Mouse (Mus musculus): ENCODE measurements at regions not wholly inside any gene's neighbourhood (a gene's known extent, or its start where the extent isn't known, plus 50 kb on each side); places are given as distances from the start of the nearest gene placed in this dataset.

DNA sequence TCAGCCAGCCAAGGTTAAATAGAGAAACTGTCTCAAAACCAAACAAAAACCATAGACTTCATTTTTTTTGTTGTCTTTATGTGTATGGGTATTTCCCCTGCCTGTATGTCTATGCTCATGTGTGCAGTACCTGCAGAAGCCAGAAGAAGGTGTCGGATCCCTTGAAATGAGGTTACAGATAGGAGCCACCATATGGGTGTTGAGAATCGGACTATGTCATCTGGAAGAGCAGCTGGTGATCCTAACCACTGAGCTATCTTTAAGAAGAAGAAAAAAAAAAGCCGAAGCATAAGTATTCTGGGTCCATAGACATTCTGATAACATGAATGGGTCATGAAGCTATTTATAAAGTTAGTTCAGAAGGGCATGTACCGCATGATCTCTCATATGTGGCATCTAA lies 107.2 kb upstream of the Tmem164 start:
- Histone ChIP-seq H3K27me3 (ENCODE audit: control insufficient read depth, insufficient read depth, low read length) (no peaks in the 10 kb centered on the region), H3K4me3 (ENCODE audit: control insufficient read depth in 1 of 2, insufficient read depth in 1 of 2, low read depth in 1 of 2, low read length in 2 of 2) (no peak overlapping the region), H3K4me1 (ENCODE audit: control insufficient read depth in 2 of 2, insufficient read depth in 2 of 2, low read length in 2 of 2) (peaks cover 0 to 4% of the 10 kb centered on the region in 2 experiments; a peak in 1 of 4 replicates), H3K27ac (replicated peaks in 1 of 2; ENCODE audit: control insufficient read depth in 1 of 2, insufficient read depth in 1 of 2, low read depth in 2 of 2, low read length in 2 of 2) (no peak overlapping the region), H3K36me3 (ENCODE audit: control insufficient read depth, insufficient read depth, low read length) (no peaks in the 10 kb centered on the region), H3K9ac (ENCODE audit: low read length) (no peak overlapping the region), H3K9me3 (ENCODE audit: control insufficient read depth, low read length) (no peaks in the 10 kb centered on the region), H3K4me2 (ENCODE audit: low read length) (no peak overlapping the region)
- ATAC-seq (ENCODE audit: insufficient number of reproducible peaks, insufficient read depth, low FRiP score, low read depth) = no peak
- 80% methylated on average over 4 of the region's 4 CpGs for WGBS

GRCm38 (mm10) chrX:142574945-142575710 lies 106.1 kb upstream of the Tmem164 start:
- no peaks in the 10 kb centered on the region for H3K36me3 ChIP-seq (ENCODE audit: control insufficient read depth, insufficient read depth, low read length)
- H3K9ac ChIP-seq (ENCODE audit: low read length) = no peak overlapping the region
- no peaks in the 10 kb centered on the region for H3K27me3 ChIP-seq (ENCODE audit: control insufficient read depth, insufficient read depth, low read length)
- ATAC-seq (ENCODE audit: insufficient number of reproducible peaks, insufficient read depth, low FRiP score, low read depth) = no peak
- peak overlapping the region in 1 of 2 experiments; percentile 47; a peak in 2 of 4 replicates for H3K27ac ChIP-seq (replicated peaks in 1 of 2; ENCODE audit: control insufficient read depth in 1 of 2, insufficient read depth in 1 of 2, low read depth in 2 of 2, low read length in 2 of 2)
- H3K4me1 ChIP-seq (ENCODE audit: control insufficient read depth in 2 of 2, insufficient read depth in 2 of 2, low read length in 2 of 2) = peaks cover 0 to 4% of the 10 kb centered on the region in 2 experiments; a peak in 1 of 4 replicates
- no peak overlapping the region for H3K4me2 ChIP-seq (ENCODE audit: low read length)
- 44% methylated on average over 10 of the region's 10 CpGs for WGBS
- no peaks in the 10 kb centered on the region for H3K9me3 ChIP-seq (ENCODE audit: control insufficient read depth, low read length)
- no peak overlapping the region for H3K4me3 ChIP-seq (ENCODE audit: control insufficient read depth in 1 of 2, insufficient read depth in 1 of 2, low read depth in 1 of 2, low read length in 2 of 2)

- 52% methylated on average over 3 of the region's 3 CpGs for WGBS
- peaks cover 0 to 4% of the 10 kb centered on the region in 2 experiments; a peak in 1 of 4 replicates for H3K4me1 ChIP-seq (ENCODE audit: control insufficient read depth in 2 of 2, insufficient read depth in 2 of 2, low read length in 2 of 2)
- no peaks in the 10 kb centered on the region for H3K36me3 ChIP-seq (ENCODE audit: control insufficient read depth, insufficient read depth, low read length)
- no peak overlapping the region for H3K4me3 ChIP-seq (ENCODE audit: control insufficient read depth in 1 of 2, insufficient read depth in 1 of 2, low read depth in 1 of 2, low read length in 2 of 2)
- ATAC-seq (ENCODE audit: insufficient number of reproducible peaks, insufficient read depth, low FRiP score, low read depth) = no peak
- H3K27ac ChIP-seq (replicated peaks in 1 of 2; ENCODE audit: control insufficient read depth in 1 of 2, insufficient read depth in 1 of 2, low read depth in 2 of 2, low read length in 2 of 2) = peak overlapping the region; percentile 4 to 37; a peak in 2 of 4 replicates
- H3K9me3 ChIP-seq (ENCODE audit: control insufficient read depth, low read length) = no peaks in the 10 kb centered on the region
- no peak overlapping the region for H3K4me2 ChIP-seq (ENCODE audit: low read length)
- H3K9ac ChIP-seq (ENCODE audit: low read length) = no peak overlapping the region
- H3K27me3 ChIP-seq (ENCODE audit: control insufficient read depth, insufficient read depth, low read length) = no peaks in the 10 kb centered on the region
Measured at GRCm38 (mm10) chrX:142576127-142576526, 105.1 kb upstream of the Tmem164 start.

DNA sequence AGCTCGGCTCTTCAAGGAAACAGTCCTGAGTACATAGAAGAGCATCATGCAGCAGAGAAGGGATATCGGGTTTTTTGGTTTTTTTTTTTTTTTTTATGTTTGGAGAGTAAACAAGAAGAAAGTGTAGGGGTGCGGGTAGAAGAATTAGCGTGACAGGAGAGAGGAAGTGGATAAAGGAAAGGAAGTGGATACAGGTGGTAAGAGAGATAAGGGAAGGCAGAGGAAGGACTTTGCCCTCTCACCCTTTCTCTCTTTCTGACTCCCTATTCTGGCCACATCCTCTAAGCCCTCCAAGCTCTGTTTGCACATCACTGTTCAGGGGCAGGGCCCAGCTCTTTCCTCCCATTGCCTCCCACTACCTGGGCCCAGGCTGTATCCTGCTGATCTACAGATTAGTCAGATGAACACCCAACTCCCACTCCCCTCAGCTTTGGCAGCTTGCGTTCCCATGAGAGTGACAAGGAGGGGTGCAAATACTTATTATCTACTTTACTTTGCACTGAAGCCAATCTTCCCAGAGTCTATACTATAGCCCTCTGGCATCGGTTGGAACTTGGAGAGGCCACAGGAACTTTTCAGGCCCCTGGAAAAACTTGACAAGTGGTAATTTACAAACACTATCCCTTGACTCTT lies 103.6 kb upstream of the Tmem164 start:
- Histone ChIP-seq H3K36me3 (ENCODE audit: control insufficient read depth, insufficient read depth, low read length) (no peaks in the 10 kb centered on the region), H3K4me3 (ENCODE audit: control insufficient read depth in 1 of 2, insufficient read depth in 1 of 2, low read depth in 1 of 2, low read length in 2 of 2) (no peak overlapping the region), H3K9me3 (ENCODE audit: control insufficient read depth, low read length) (no peaks in the 10 kb centered on the region), H3K27me3 (ENCODE audit: control insufficient read depth, insufficient read depth, low read length) (no peaks in the 10 kb centered on the region), H3K4me1 (ENCODE audit: control insufficient read depth in 2 of 2, insufficient read depth in 2 of 2, low read length in 2 of 2) (peaks cover 0 to 4% of the 10 kb centered on the region in 2 experiments; a peak in 1 of 4 replicates), H3K4me2 (ENCODE audit: low read length) (no peak overlapping the region), H3K9ac (ENCODE audit: low read length) (no peak overlapping the region), H3K27ac (replicated peaks in 1 of 2; ENCODE audit: control insufficient read depth in 1 of 2, insufficient read depth in 1 of 2, low read depth in 2 of 2, low read length in 2 of 2) (peak overlapping the region in 1 of 2 experiments; percentile 37; a peak in 1 of 4 replicates)
- ATAC-seq (ENCODE audit: insufficient number of reproducible peaks, insufficient read depth, low FRiP score, low read depth) = peak; percentile 61; the same call in 1 of the 2 replicates
- 58% methylated on average over 6 of the region's 6 CpGs for WGBS

DNA sequence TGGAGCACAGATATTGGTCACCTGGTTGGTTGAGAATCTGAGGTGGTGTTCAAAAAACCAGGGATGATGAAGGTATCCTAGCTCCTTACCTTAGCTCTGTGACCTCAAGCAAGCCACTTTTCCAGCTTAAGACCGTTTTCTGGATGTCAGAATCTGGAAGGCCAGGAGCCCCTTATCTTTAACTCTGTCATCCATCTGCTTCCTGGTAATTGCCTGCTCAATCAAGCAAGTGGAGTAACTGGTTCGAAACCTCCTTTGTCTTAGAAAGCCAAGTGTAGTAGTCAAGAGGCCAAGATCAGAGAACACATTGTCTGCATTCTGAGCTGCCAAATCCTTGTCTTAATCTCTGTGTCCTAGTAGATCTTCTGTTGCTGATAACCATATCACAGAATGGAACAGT lies 95.9 kb upstream of the Tmem164 start:
- Histone ChIP-seq H3K27me3 (ENCODE audit: control insufficient read depth, insufficient read depth, low read length) (no peaks in the 10 kb centered on the region), H3K4me2 (ENCODE audit: low read length) (no peak overlapping the region), H3K27ac (replicated peaks in 1 of 2; ENCODE audit: control insufficient read depth in 1 of 2, insufficient read depth in 1 of 2, low read depth in 2 of 2, low read length in 2 of 2) (no peak overlapping the region), H3K4me1 (ENCODE audit: control insufficient read depth in 2 of 2, insufficient read depth in 2 of 2, low read length in 2 of 2) (no peaks in the 10 kb centered on the region), H3K9ac (ENCODE audit: low read length) (no peak overlapping the region), H3K4me3 (ENCODE audit: control insufficient read depth in 1 of 2, insufficient read depth in 1 of 2, low read depth in 1 of 2, low read length in 2 of 2) (no peak overlapping the region), H3K36me3 (ENCODE audit: control insufficient read depth, insufficient read depth, low read length) (no peaks in the 10 kb centered on the region), H3K9me3 (ENCODE audit: control insufficient read depth, low read length) (no peaks in the 10 kb centered on the region)
- WGBS = 49% methylated on average over 2 of the region's 2 CpGs
- ATAC-seq (ENCODE audit: insufficient number of reproducible peaks, insufficient read depth, low FRiP score, low read depth) = no peak

- 73% methylated on average over 2 of the region's 2 CpGs for WGBS
- no peak overlapping the region for H3K9ac ChIP-seq (ENCODE audit: low read length)
- H3K4me1 ChIP-seq (ENCODE audit: control insufficient read depth in 2 of 2, insufficient read depth in 2 of 2, low read length in 2 of 2) = no peaks in the 10 kb centered on the region
- H3K27ac ChIP-seq (replicated peaks in 1 of 2; ENCODE audit: control insufficient read depth in 1 of 2, insufficient read depth in 1 of 2, low read depth in 2 of 2, low read length in 2 of 2) = no peak overlapping the region
- no peak for ATAC-seq (ENCODE audit: insufficient number of reproducible peaks, insufficient read depth, low FRiP score, low read depth)
- H3K27me3 ChIP-seq (ENCODE audit: control insufficient read depth, insufficient read depth, low read length) = no peaks in the 10 kb centered on the region
- H3K4me3 ChIP-seq (ENCODE audit: control insufficient read depth in 1 of 2, insufficient read depth in 1 of 2, low read depth in 1 of 2, low read length in 2 of 2) = no peak overlapping the region
- H3K4me2 ChIP-seq (ENCODE audit: low read length) = no peak overlapping the region
- H3K9me3 ChIP-seq (ENCODE audit: control insufficient read depth, low read length) = no peaks in the 10 kb centered on the region
- H3K36me3 ChIP-seq (ENCODE audit: control insufficient read depth, insufficient read depth, low read length) = no peaks in the 10 kb centered on the region
Measured at GRCm38 (mm10) chrX:142599377-142599776, 81.8 kb upstream of the Tmem164 start.

- Histone ChIP-seq H3K36me3 (ENCODE audit: control insufficient read depth, insufficient read depth, low read length) (no peaks in the 10 kb centered on the region), H3K27me3 (ENCODE audit: control insufficient read depth, insufficient read depth, low read length) (no peaks in the 10 kb centered on the region), H3K27ac (replicated peaks in 1 of 2; ENCODE audit: control insufficient read depth in 1 of 2, insufficient read depth in 1 of 2, low read depth in 2 of 2, low read length in 2 of 2) (no peak overlapping the region), H3K4me3 (ENCODE audit: control insufficient read depth in 1 of 2, insufficient read depth in 1 of 2, low read depth in 1 of 2, low read length in 2 of 2) (no peak overlapping the region), H3K9ac (ENCODE audit: low read length) (no peak overlapping the region), H3K9me3 (ENCODE audit: control insufficient read depth, low read length) (no peaks in the 10 kb centered on the region), H3K4me1 (ENCODE audit: control insufficient read depth in 2 of 2, insufficient read depth in 2 of 2, low read length in 2 of 2) (no peaks in the 10 kb centered on the region), H3K4me2 (ENCODE audit: low read length) (no peak overlapping the region)
- WGBS = 70% methylated on average over 1 of the region's 1 CpGs
- ATAC-seq (ENCODE audit: insufficient number of reproducible peaks, insufficient read depth, low FRiP score, low read depth) = no peak
Measured at GRCm38 (mm10) chrX:142600782-142601181, 80.4 kb upstream of the Tmem164 start.

Measured in heart, embryonic 14.5 days (tissue).